Mouse (Mus musculus) brown adipose tissue, adult 24 weeks (tissue): ENCODE measurements around the gene Bglap. TPM values are rescaled to one million over a fixed set of nuclear protein-coding genes. Genes with fewer than 3 reads are reported as not detected.
"Not testable (repeated sequence)": the region's sequence is repeated elsewhere in the genome, so short reads cannot be mapped to it uniquely, and the experiment has no call there.

Experiments
- H3K27ac ChIP-seq: fragments of 200-500 bp; replicated peaks from 2 replicates; pipeline ENCODE4 v1.5.1; 2012; ENCODE audit warnings: low read depth, mild to moderate bottlenecking, low read length
- H3K4me1 ChIP-seq: fragments of 200-500 bp; 2 replicates; pipeline ENCODE4 v1.6.1; 2012; ENCODE audit warnings: low read length, mixed read lengths; ENCODE audit not compliant: control insufficient read depth, insufficient read depth, insufficient read length
- H3K4me3 ChIP-seq: fragments of 200-500 bp; 2 replicates; pipeline ENCODE4 v1.5.1; 2012; ENCODE audit warnings: low read depth, mild to moderate bottlenecking, low read length, moderate library complexity; ENCODE audit not compliant: insufficient read depth
- polyA plus RNA-seq: library from polyadenylated mRNA; stranded (reverse); fragments of >200 nt; gene quantifications from 2 replicates; pipeline ENCODE4 v1.2.4, GENCODE M21; 2012; ENCODE audit not compliant: missing spikeins, insufficient read depth, insufficient read length

Gene Bglap
- polyA plus RNA-seq: not detected in 2 replicates

- no peak within 1 kb of the TSS for H3K27ac ChIP-seq
- H3K4me3 ChIP-seq: no peak within 1 kb of the TSS
- H3K4me1 ChIP-seq: no peaks in the 10 kb centered on the region
Measured at GRCm38 (mm10) chr3:88384364-88384763, at the start of gene Bglap. Bglap (minus strand) TSS chr3:88384464.

GRCm38 (mm10) chr3:88428639-88429038 lies 44.4 kb upstream of the Bglap start:
- H3K27ac ChIP-seq: not testable (repeated sequence)

GRCm38 (mm10) chr3:88427342-88427905 lies 43.2 kb upstream of the Bglap start:
- Histone ChIP-seq H3K4me3 (no peak overlapping the region), H3K27ac (0 out of 2 replicates have a peak overlapping the region, but pooled peaks have one; percentile 1)

More at GRCm38 (mm10) chr3:88428639-88429038, 44.4 kb upstream of the Bglap start:
- not testable (repeated sequence) for H3K4me1 ChIP-seq, H3K4me3 ChIP-seq

GRCm38 (mm10) chr3:88425708-88426420 lies 41.6 kb upstream of the Bglap start:
- no peaks in the 10 kb centered on the region; the same call in 1 of the 2 replicates for H3K4me1 ChIP-seq
- H3K4me3 ChIP-seq: no peak overlapping the region
- H3K27ac ChIP-seq: peak overlapping the region; percentile 64

More at GRCm38 (mm10) chr3:88427342-88427905, 43.2 kb upstream of the Bglap start:
- no peaks in the 10 kb centered on the region; the same call in 1 of the 2 replicates for H3K4me1 ChIP-seq

- peak overlapping the region; percentile 22 for H3K4me3 ChIP-seq
Measured at GRCm38 (mm10) chr3:88425330-88425689, 41.0 kb upstream of the Bglap start.

GRCm38 (mm10) chr3:88424605-88425329 lies 40.5 kb upstream of the Bglap start, which contains the start of gene Slc25a44:
Slc25a44 (minus strand) TSS chr3:88425139.
- H3K27ac ChIP-seq: peak within 1 kb of the TSS; percentile 64
- H3K4me3 ChIP-seq: peak within 1 kb of the TSS; percentile 78
- peaks cover 2% of the 10 kb centered on the region; the same call in 1 of the 2 replicates for H3K4me1 ChIP-seq

More at GRCm38 (mm10) chr3:88425330-88425689, 41.0 kb upstream of the Bglap start:
- no peaks in the 10 kb centered on the region; the same call in 1 of the 2 replicates for H3K4me1 ChIP-seq
- H3K27ac ChIP-seq: peak overlapping the region; percentile 48

GRCm38 (mm10) chr3:88422020-88422720 lies 37.9 kb upstream of the Bglap start:
- H3K27ac ChIP-seq: peak overlapping the region; percentile 78
- H3K4me3 ChIP-seq: 0 out of 2 replicates have a peak overlapping the region, but pooled peaks have one; percentile 12
- H3K4me1 ChIP-seq: peaks cover 12% of the 10 kb centered on the region

- H3K27ac ChIP-seq: 0 out of 2 replicates have a peak overlapping the region, but pooled peaks have one; percentile 78
Measured at GRCm38 (mm10) chr3:88420771-88421170, 36.5 kb upstream of the Bglap start.

GRCm38 (mm10) chr3:88418016-88418415 lies 33.8 kb upstream of the Bglap start:
- no peak overlapping the region for H3K4me3 ChIP-seq
- H3K4me1 ChIP-seq: peaks cover 15% of the 10 kb centered on the region
- peak overlapping the region; percentile 91 for H3K27ac ChIP-seq

More at GRCm38 (mm10) chr3:88420771-88421170, 36.5 kb upstream of the Bglap start:
- Histone ChIP-seq H3K4me1 (peaks cover 12% of the 10 kb centered on the region), H3K4me3 (no peak overlapping the region)

- Histone ChIP-seq H3K4me1 (peaks cover 16% of the 10 kb centered on the region), H3K4me3 (no peak overlapping the region), H3K27ac (peak overlapping the region; percentile 38; the same call in 1 of the 2 replicates)
Measured at GRCm38 (mm10) chr3:88415668-88416067, 31.4 kb upstream of the Bglap start.

- Histone ChIP-seq H3K27ac (no peak overlapping the region), H3K4me1 (peaks cover 6% of the 10 kb centered on the region; the same call in 1 of the 2 replicates), H3K4me3 (no peak overlapping the region)
Measured at GRCm38 (mm10) chr3:88412636-88413035, 28.4 kb upstream of the Bglap start.

GRCm38 (mm10) chr3:88411681-88412080 lies 27.4 kb upstream of the Bglap start:
- H3K4me3 ChIP-seq: no peak overlapping the region

GRCm38 (mm10) chr3:88410645-88411031 lies 26.4 kb upstream of the Bglap start:
- peak overlapping the region; percentile 34 for H3K4me3 ChIP-seq

More at GRCm38 (mm10) chr3:88411681-88412080, 27.4 kb upstream of the Bglap start:
- H3K4me1 ChIP-seq: peaks cover 6% of the 10 kb centered on the region; the same call in 1 of the 2 replicates
- H3K27ac ChIP-seq: no peak overlapping the region

More at GRCm38 (mm10) chr3:88410645-88411031, 26.4 kb upstream of the Bglap start:
- Histone ChIP-seq H3K4me1 (peaks cover 6% of the 10 kb centered on the region; the same call in 1 of the 2 replicates), H3K27ac (peak overlapping the region; percentile 79)
